In genomic region chr1:62683498-62683897, GRCm38 (mm10) we compare ENCODE assay signal across 16 mouse cellular contexts.
"Had no signal": no experiment of that assay in that cellular context is flagged by ENCODE, and none has a peak within 500 bp of the region (broad histone marks: within the 10 kb centered on the region; RNA-seq: fewer than 3 reads in every experiment).

No protein-coding gene starts in this region.

- H3K9ac ChIP-seq: limb, embryonic 12.5 days; limb, embryonic 15.5 days; liver, embryonic 14.5 days; liver, postnatal 0 days; lung, embryonic 14.5 days had no signal

- H3K4me3 ChIP-seq: limb, embryonic 12.5 days; limb, embryonic 15.5 days; myocyte had no signal

- DNase-seq: kidney, adult 2 months; kidney, postnatal 10 days; kidney, postnatal 36 days; liver, postnatal 0 days; lung, embryonic 14.5 days; right cerebral cortex, postnatal 25 days; thymus, adult 18-20 months; thymus, postnatal 36 days had no signal

- ATAC-seq: intestine, postnatal 0 days; liver, postnatal 0 days; lung, postnatal 0 days had no signal

- H3K9me3 ChIP-seq: limb, embryonic 12.5 days; limb, embryonic 15.5 days had no signal

- H3K36me3 ChIP-seq: limb, embryonic 12.5 days; limb, embryonic 15.5 days had no signal

- H3K27ac ChIP-seq: limb, embryonic 12.5 days; limb, embryonic 15.5 days; liver, embryonic 14.5 days; macrophage had no signal

- H3K4me1 ChIP-seq: limb, embryonic 15.5 days had no signal

- H3K27me3 ChIP-seq: limb, embryonic 15.5 days had no signal

- H3K4me2 ChIP-seq: limb, embryonic 12.5 days; limb, embryonic 15.5 days; liver, embryonic 11.5 days had no signal
